Mouse (Mus musculus) macrophage (primary cell): ENCODE measurements around the gene Fuom. TPM values are rescaled to one million over a fixed set of nuclear protein-coding genes. Genes with fewer than 3 reads are reported as not detected.

Experiments used
- H3K27ac ChIP-seq: fragments of 350-480 bp; formaldehyde crosslinking; 2 replicates; pipeline ENCODE4 v1.9.0; 2021
- H3K36me3 ChIP-seq: fragments of 350-480 bp; formaldehyde crosslinking; 2 replicates; pipeline ENCODE4 v1.9.0; 2021; ENCODE audit errors: inconsistent target
- H3K4me3 ChIP-seq: fragments of 350-480 bp; formaldehyde crosslinking; 2 replicates; pipeline ENCODE4 v1.9.0; 2021; ENCODE audit errors: inconsistent target
- H3K79me2 ChIP-seq: fragments of 350-480 bp; formaldehyde crosslinking; 2 replicates; pipeline ENCODE4 v1.9.0; 2021; ENCODE audit errors: inconsistent target
- WGBS: methylation state at CpG from one replicate; pipeline ENCODE4 v1.1.7; 2026; ENCODE audit warnings: inconsistent platforms; ENCODE audit not compliant: missing documents; 5-methylcytosine and 5-hydroxymethylcytosine counted together
- polyA plus RNA-seq: library from polyadenylated mRNA; stranded (reverse); fragments of 250-400 nt; gene quantifications from 3 replicates; pipeline ENCODE4 v1.2.4, GENCODE M21; 2018; ENCODE audit warnings: inconsistent platforms

The Fuom gene
- polyA plus RNA-seq, 1 experiment from 2014 or later = 7.9 TPM

- no peak overlapping the region for H3K27ac ChIP-seq
- H3K4me3 ChIP-seq = no peak overlapping the region
- H3K36me3 ChIP-seq = no peaks in the 10 kb centered on the region
- WGBS = 65% methylated on average over 4 of the region's 4 CpGs
- H3K79me2 ChIP-seq = peaks cover 14% of the 10 kb centered on the region; the same call in 1 of the 2 replicates
These were observed 20.5 kb upstream of the Fuom start for GRCm38 (mm10) chr7:140122765-140123164.

DNA sequence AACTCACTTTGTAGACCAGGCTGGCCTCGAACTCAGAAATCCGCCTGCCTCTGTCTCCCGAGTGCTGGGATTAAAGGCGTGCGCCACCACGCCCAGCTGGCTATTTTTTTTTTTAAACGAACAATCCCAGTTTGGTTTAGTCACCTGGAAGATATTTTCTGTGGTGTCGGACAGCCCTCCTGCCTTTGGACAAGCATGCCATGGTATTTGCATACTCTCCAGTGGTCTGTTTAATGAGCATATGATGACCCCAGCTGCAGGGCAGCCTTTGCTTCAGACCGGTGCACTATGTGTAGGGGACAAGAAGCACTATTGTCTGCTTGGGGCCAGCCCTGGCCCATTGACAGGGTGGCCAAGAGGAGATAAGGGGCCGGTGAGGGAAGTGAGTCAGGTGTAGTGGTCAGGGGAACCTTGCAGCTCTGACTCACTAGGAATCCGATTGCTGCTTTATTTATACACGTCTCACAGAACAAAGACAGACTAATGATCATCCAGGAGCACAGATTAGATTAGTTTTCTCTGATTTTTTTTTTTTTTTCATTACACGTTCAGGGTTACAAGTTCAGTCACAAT is 19.2 kb upstream of the Fuom start:
- no peak overlapping the region for H3K27ac ChIP-seq
- 77% methylated on average over 10 of the region's 13 CpGs for WGBS
- no peak overlapping the region for H3K4me3 ChIP-seq
- H3K36me3 ChIP-seq = no peaks in the 10 kb centered on the region
- peaks cover 7% of the 10 kb centered on the region; the same call in 1 of the 2 replicates for H3K79me2 ChIP-seq

DNA sequence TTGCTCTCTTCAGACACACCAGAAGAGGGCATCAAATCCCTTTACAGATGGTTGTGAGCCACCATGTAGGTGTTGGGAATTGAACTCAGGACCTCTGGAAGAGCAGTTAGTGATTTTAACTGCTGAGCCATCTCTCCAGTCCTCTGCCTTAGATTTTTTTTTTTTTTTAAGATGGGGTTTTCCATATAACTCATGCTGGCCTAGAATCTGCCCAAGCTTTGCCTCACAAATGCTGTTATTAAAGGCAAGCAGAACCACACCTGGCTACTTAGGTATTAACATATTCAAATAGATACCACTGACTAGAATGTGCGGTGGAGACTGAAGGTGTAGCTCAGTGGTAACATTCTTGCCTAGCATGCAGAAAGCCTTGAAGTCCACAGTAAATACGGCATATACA is 18.2 kb upstream of the Fuom start:
- Histone ChIP-seq H3K79me2 (peaks cover 6% of the 10 kb centered on the region; the same call in 1 of the 2 replicates), H3K36me3 (no peaks in the 10 kb centered on the region), H3K4me3 (no peak overlapping the region), H3K27ac (no peak overlapping the region)
- WGBS = 90% methylated on average over 2 of the region's 2 CpGs

GRCm38 (mm10) chr7:140116329-140117054 is 14.3 kb upstream of the Fuom start, which contains the start of gene Echs1:
Echs1 (minus strand) TSS chr7:140116476.
- H3K79me2 ChIP-seq = peaks cover 20% of the 10 kb centered on the region; the same call in 1 of the 2 replicates
- peak within 1 kb of the TSS; percentile 87 for H3K27ac ChIP-seq
- H3K4me3 ChIP-seq = peak within 1 kb of the TSS; percentile 92
- H3K36me3 ChIP-seq = no peaks in the 10 kb centered on the region
- 5% methylated on average over 25 of the region's 28 CpGs for WGBS

GRCm38 (mm10) chr7:140115583-140116328 is 13.5 kb upstream of the Fuom start, which contains the start of gene Paox:
Paox (plus strand) TSS chr7:140115799.
- under 1% methylated on average over 23 of the region's 23 CpGs for WGBS
- H3K79me2 ChIP-seq = peaks cover 20% of the 10 kb centered on the region; the same call in 1 of the 2 replicates
- H3K36me3 ChIP-seq = peaks cover 4% of the 10 kb centered on the region; the same call in 1 of the 2 replicates
- H3K27ac ChIP-seq = peak within 1 kb of the TSS; percentile 87
- H3K4me3 ChIP-seq = peak within 1 kb of the TSS; percentile 92

- peaks cover 39% of the 10 kb centered on the region for H3K36me3 ChIP-seq
- peaks cover 20% of the 10 kb centered on the region; the same call in 1 of the 2 replicates for H3K79me2 ChIP-seq
- 32% methylated on average over 3 of the region's 3 CpGs for WGBS
- H3K27ac ChIP-seq = peak overlapping the region; percentile 47
- no peak overlapping the region for H3K4me3 ChIP-seq
These were observed 9.7 kb upstream of the Fuom start for GRCm38 (mm10) chr7:140111943-140112342.

DNA sequence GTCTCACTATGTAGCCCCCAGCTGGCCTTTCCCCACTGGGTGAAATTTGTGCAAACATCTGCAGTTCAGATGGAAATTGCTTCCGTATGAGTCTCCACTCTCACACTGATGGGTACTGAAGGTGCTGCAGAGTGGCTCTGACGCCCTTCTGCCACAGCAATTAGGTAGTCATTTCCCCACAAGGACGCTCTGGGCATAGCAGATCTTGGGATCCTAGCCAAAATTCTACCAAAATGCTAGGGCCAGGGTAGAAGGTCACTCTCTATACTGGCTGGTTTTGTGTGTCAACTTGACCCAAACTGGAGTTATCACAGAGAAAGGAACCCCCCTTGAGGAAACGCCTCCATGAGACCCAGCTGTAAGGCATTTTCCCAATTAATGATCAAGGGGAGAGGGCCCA is 1.8 kb upstream of the Fuom start:
- Histone ChIP-seq H3K36me3 (peaks cover 33% of the 10 kb centered on the region), H3K4me3 (no peak overlapping the region), H3K79me2 (no peaks in the 10 kb centered on the region), H3K27ac (no peak overlapping the region)
- 92% methylated on average over 4 of the region's 4 CpGs for WGBS

- peak overlapping the region; percentile 30; the same call in 1 of the 2 replicates for H3K4me3 ChIP-seq
- peaks cover 11% of the 10 kb centered on the region for H3K36me3 ChIP-seq
- WGBS = 96% methylated on average over 8 of the region's 10 CpGs
- no peak overlapping the region for H3K27ac ChIP-seq
- H3K79me2 ChIP-seq = no peaks in the 10 kb centered on the region
These were observed 743 bp downstream of the Fuom start for GRCm38 (mm10) chr7:140101498-140101897.

DNA sequence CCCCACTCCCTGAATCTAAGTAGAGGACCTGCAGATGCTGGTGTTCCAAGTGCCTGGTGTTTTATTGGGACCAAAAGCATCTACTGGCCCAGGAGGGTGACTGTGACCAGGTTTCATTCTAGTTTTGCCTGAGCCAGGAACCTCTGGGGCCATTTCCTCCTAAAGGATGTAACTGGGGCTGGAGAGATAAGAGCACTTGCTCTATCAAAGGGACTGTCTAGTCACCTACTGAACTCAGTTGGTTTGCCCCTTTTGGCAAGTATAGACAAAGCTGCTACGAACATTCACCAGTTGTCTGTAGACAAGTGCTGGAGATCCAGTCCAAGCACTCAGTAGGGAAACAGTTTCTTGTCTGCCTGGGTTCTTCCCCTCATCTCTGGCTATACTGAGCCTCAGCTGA is 3.8 kb downstream of the Fuom start:
- Histone ChIP-seq H3K4me3 (no peak overlapping the region), H3K36me3 (no peaks in the 10 kb centered on the region)
- 100% methylated on average over 1 of the region's 1 CpGs for WGBS

GRCm38 (mm10) chr7:140096055-140096454 is 6.2 kb downstream of the Fuom start:
- no peaks in the 10 kb centered on the region for H3K36me3 ChIP-seq
- no peaks in the 10 kb centered on the region for H3K79me2 ChIP-seq
- no peak overlapping the region for H3K4me3 ChIP-seq
- H3K27ac ChIP-seq = no peak overlapping the region

More for the DNA sequence above, 3.8 kb downstream of the Fuom start:
- no peaks in the 10 kb centered on the region for H3K79me2 ChIP-seq
- no peak overlapping the region for H3K27ac ChIP-seq

DNA sequence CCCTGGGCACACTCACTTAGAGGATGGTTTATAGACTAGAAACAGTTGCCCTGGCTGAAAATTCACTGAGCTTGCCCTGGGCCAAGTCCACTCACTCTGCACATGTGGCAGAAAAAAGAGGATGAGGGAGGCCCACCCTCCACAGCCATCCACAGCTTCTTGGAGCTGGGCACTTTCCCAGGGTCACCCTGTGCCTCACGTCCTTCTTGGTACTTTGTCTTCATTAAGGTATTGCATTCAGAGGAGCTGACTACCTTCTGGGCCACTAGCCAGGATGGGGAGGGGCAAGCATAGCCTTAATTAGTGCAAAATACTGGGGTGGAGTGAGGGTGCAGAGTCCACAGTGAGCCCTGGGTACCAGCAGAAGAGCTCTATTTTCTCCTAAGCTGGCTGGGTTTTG is 6.7 kb downstream of the Fuom start:
- Histone ChIP-seq H3K36me3 (no peaks in the 10 kb centered on the region), H3K27ac (no peak overlapping the region), H3K79me2 (no peaks in the 10 kb centered on the region), H3K4me3 (no peak overlapping the region)
- 53% methylated on average over 1 of the region's 1 CpGs for WGBS

DNA sequence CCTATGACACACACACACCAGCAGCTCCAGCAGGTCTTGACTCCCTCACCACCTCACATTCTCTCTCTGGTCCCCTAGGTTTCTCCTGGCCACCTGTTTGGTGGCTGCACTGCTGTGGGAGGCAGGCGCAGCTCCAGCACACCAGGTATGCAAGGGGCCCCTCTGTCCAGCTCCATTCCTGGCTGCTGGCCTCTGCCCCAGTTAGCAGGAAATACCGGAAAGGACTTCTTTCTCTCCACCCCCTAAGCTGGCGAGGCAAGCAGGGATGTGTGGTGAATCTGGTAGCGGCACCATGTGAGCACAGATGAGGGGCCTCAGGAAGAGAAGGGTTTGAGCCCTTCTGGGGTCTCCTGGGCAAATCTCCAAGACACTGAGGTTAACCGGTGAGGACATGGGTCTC is 7.3 kb downstream of the Fuom start:
- H3K79me2 ChIP-seq = no peaks in the 10 kb centered on the region
- H3K36me3 ChIP-seq = no peaks in the 10 kb centered on the region
- WGBS = 76% methylated on average over 5 of the region's 5 CpGs

DNA sequence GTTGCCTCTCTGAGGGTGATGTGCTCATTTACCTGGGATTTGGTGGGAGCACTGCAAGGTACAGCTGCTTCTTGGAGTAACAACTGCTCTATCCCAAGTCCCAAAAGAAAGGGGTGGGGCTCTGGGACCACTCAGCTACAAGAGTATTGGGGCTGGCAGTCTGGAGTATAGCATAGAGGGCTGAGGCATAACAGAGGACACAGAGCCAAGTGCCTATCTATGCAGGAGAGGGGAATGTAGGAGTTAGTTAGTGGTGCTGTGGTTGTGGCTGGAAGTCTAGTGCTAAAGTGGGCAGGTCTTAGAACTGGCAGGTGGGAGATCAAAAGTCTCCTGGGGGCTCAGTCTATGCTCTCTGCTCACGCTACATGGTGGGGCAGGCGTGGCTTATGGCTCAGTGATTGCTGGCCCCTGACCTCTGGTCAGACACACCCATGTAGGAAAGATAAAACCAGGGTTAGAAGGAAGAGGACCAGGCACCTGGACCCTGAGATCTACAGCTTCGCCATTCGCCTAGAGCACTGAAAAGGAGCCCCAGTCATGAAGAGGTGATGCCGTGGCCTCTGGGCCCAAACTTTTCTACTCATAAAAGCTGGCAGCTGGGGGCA is 9.2 kb downstream of the Fuom start, which contains the start of gene Prap1:
TSS of gene Prap1 (plus strand) at position 472 of the 605 bp plus-strand sequence.
- WGBS = 98% methylated on average over 5 of the region's 5 CpGs
- Histone ChIP-seq H3K36me3 (no peaks in the 10 kb centered on the region), H3K27ac (no peak within 1 kb of the TSS), H3K4me3 (no peak within 1 kb of the TSS), H3K79me2 (no peaks in the 10 kb centered on the region)

More for the DNA sequence above, 7.3 kb downstream of the Fuom start:
- H3K27ac ChIP-seq = no peak overlapping the region
- H3K4me3 ChIP-seq = no peak overlapping the region

GRCm38 (mm10) chr7:140090601-140091000 is 11.6 kb downstream of the Fuom start:
- Histone ChIP-seq H3K27ac (no peak overlapping the region), H3K4me3 (no peak overlapping the region), H3K36me3 (no peaks in the 10 kb centered on the region), H3K79me2 (no peaks in the 10 kb centered on the region)
- 86% methylated on average over 10 of the region's 10 CpGs for WGBS
